In genomic region chr17:28362653-28363292, GRCm38 (mm10) we compare ENCODE assay signal across 9 mouse cellular contexts. TPM values are rescaled to one million over a fixed set of nuclear protein-coding genes. Genes with fewer than 3 reads are reported as not detected.
DNase-seq lines count a peak whose midpoint lies in the region; ATAC-seq lines count a peak whose summit lies in the region.
"Had no signal": no experiment of that assay in that cellular context is flagged by ENCODE, and none has a peak within 500 bp of the region (broad histone marks: within the 10 kb centered on the region; RNA-seq: fewer than 3 reads in every experiment).

No protein-coding gene starts in this region.

- peak overlapping the region; percentile 60 for H3K4me2 ChIP-seq in lung, embryonic 16.5 days (ENCODE audit: low read depth, low read length)
- H3K4me2 ChIP-seq in forebrain, embryonic 14.5 days (ENCODE audit: low read length), result peak overlapping the region; percentile 45
- peak overlapping the region; percentile 58 for H3K4me2 ChIP-seq in liver, embryonic 12.5 days
- H3K4me2 ChIP-seq in stomach, embryonic 16.5 days (ENCODE audit: low read depth, low read length), result peak overlapping the region; percentile 58

- H3K9ac ChIP-seq in lung, embryonic 16.5 days (ENCODE audit: low read length), result peak overlapping the region; percentile 60
- H3K9ac ChIP-seq in forebrain, embryonic 14.5 days (ENCODE audit: low read length), result peak overlapping the region; percentile 35
- peak overlapping the region; percentile 13; the same call in 1 of the 2 replicates for H3K9ac ChIP-seq in liver, embryonic 12.5 days
- H3K9ac ChIP-seq in stomach, embryonic 16.5 days (ENCODE audit: low read length), result peak overlapping the region; percentile 68

- peaks cover 31% of the 10 kb centered on the region for H3K4me1 ChIP-seq in lung, embryonic 16.5 days (replicated peaks; ENCODE audit: control insufficient read depth, insufficient read depth, low read length)
- peaks cover 5% of the 10 kb centered on the region; the same call in 1 of the 2 replicates for H3K4me1 ChIP-seq in forebrain, embryonic 14.5 days (ENCODE audit: control insufficient read depth, insufficient read depth, low read length)
- H3K4me1 ChIP-seq in liver, embryonic 12.5 days, result peaks cover 37% of the 10 kb centered on the region
- H3K4me1 ChIP-seq in stomach, embryonic 16.5 days (ENCODE audit: control insufficient read depth, insufficient read depth, low read length), result peaks cover 21% of the 10 kb centered on the region

- H3K36me3 ChIP-seq in lung, embryonic 16.5 days (ENCODE audit: control insufficient read depth, insufficient read depth, low read length), result no peaks in the 10 kb centered on the region
- no peaks in the 10 kb centered on the region for H3K36me3 ChIP-seq in forebrain, embryonic 14.5 days (ENCODE audit: control insufficient read depth, insufficient read depth, low read length)
- no peaks in the 10 kb centered on the region for H3K36me3 ChIP-seq in liver, embryonic 12.5 days
- no peaks in the 10 kb centered on the region for H3K36me3 ChIP-seq in stomach, embryonic 16.5 days (ENCODE audit: control insufficient read depth, insufficient read depth, low read length)

- H3K27ac ChIP-seq in lung, embryonic 16.5 days (ENCODE audit: low read length), result no peak overlapping the region
- H3K27ac ChIP-seq in forebrain, embryonic 14.5 days (ENCODE audit: low read depth, low read length), result no peak overlapping the region
- H3K27ac ChIP-seq in liver, embryonic 12.5 days, result no peak overlapping the region
- 0 out of 2 replicates have a peak overlapping the region, but pooled peaks have one; percentile 33 for H3K27ac ChIP-seq in stomach, embryonic 16.5 days (ENCODE audit: low read length)

- intact Hi-C loops in gastrocnemius, postnatal 36 days (cut with DNase I), result no loop called here

- peak overlapping the region; percentile 38 for H3K4me3 ChIP-seq in lung, embryonic 16.5 days (ENCODE audit: low read length)
- H3K4me3 ChIP-seq in forebrain, embryonic 14.5 days (ENCODE audit: low read depth, low read length), result peak overlapping the region; percentile 21
- peak overlapping the region; percentile 29 for H3K4me3 ChIP-seq in liver, embryonic 12.5 days
- peak overlapping the region; percentile 40 for H3K4me3 ChIP-seq in stomach, embryonic 16.5 days (replicated peaks; ENCODE audit: low read length)

- H3K9me3 ChIP-seq in lung, embryonic 16.5 days (ENCODE audit: control insufficient read depth, low read length), result no peaks in the 10 kb centered on the region
- no peaks in the 10 kb centered on the region for H3K9me3 ChIP-seq in forebrain, embryonic 14.5 days (replicated peaks; ENCODE audit: control insufficient read depth, low read length)
- no peaks in the 10 kb centered on the region for H3K9me3 ChIP-seq in liver, embryonic 12.5 days (replicated peaks)
- H3K9me3 ChIP-seq in stomach, embryonic 16.5 days (replicated peaks; ENCODE audit: control insufficient read depth, low read length), result no peaks in the 10 kb centered on the region

- 7% methylated on average over 24 of the region's 25 CpGs for WGBS in lung, embryonic 16.5 days
- WGBS in forebrain, embryonic 14.5 days, result 4% methylated on average over 25 of the region's 25 CpGs
- 2% methylated on average over 25 of the region's 25 CpGs for WGBS in liver, embryonic 12.5 days (ENCODE audit: insufficient replicate concordance)
- WGBS in stomach, embryonic 16.5 days, result 4% methylated on average over 25 of the region's 25 CpGs

- H3K27me3 ChIP-seq in lung, embryonic 16.5 days (ENCODE audit: control insufficient read depth, insufficient read depth, low read depth, low read length), result peaks cover 17% of the 10 kb centered on the region
- H3K27me3 ChIP-seq in forebrain, embryonic 14.5 days (replicated peaks; ENCODE audit: control insufficient read depth, insufficient read depth, low read length), result peaks cover 43% of the 10 kb centered on the region
- peaks cover 89% of the 10 kb centered on the region for H3K27me3 ChIP-seq in liver, embryonic 12.5 days (replicated peaks)
- H3K27me3 ChIP-seq in stomach, embryonic 16.5 days (ENCODE audit: control insufficient read depth, insufficient read depth, low read length), result peaks cover 21% of the 10 kb centered on the region

- DNase-seq in lung, postnatal 10 days, result no peak
- DNase-seq in forebrain, embryonic 14.5 days (ENCODE audit: low spot score), result peak; percentile 16
- DNase-seq in urinary bladder, postnatal 14 days (ENCODE audit: low spot score), result no peak
- DNase-seq in gastrocnemius, postnatal 36 days, result no peak

- ATAC-seq in lung, embryonic 16.5 days (ENCODE audit: low read depth), result no peak
- no peak for ATAC-seq in forebrain, embryonic 14.5 days
- no peak for ATAC-seq in liver, embryonic 12.5 days
- ATAC-seq in stomach, embryonic 16.5 days (ENCODE audit: insufficient read depth, low FRiP score), result no peak
- no peak for ATAC-seq in erythroid progenitor cell, adult 5-6 weeks (replicated peaks; ENCODE audit: low FRiP score, poor library complexity, severe bottlenecking)
- ATAC-seq: inflammation-experienced regulatory T-cells, adult 6 months had no signal

RNA-seq across cellular contexts. Expression of gene Tulp1, which starts 2.2 kb away (rescaled TPM):
- 7.6 and 9.3 TPM in 2 replicates for polyA plus RNA-seq in lung, embryonic 16.5 days (2015; fragmentation: Nextera tagmentation; extraction: Ambion mirVana)
- 1.3 and 1.5 TPM in 2 replicates for polyA plus RNA-seq in forebrain, embryonic 14.5 days (2014; fragmentation: Nextera tagmentation; extraction: Ambion mirVana)
- 1.4 and 1.6 TPM in 2 replicates for polyA plus RNA-seq in liver, embryonic 12.5 days (2016; fragmentation: Nextera tagmentation; extraction: Ambion mirVana)
- 4.6 and 5.4 TPM in 2 replicates for polyA plus RNA-seq in stomach, embryonic 16.5 days (2015; fragmentation: Nextera tagmentation; extraction: Ambion mirVana)
- not detected in 2 replicates for total RNA-seq in erythroid progenitor cell, adult 5-6 weeks (2015; ENCODE audit: low replicate concordance)
- total RNA-seq in erythroid progenitor cell, adult 5-6 weeks (2017; ENCODE audit: low replicate concordance), result not detected in 2 replicates
- not detected for total RNA-seq in gastrocnemius, postnatal 36 days (2021)

RNA-seq across cellular contexts. Expression of gene Tead3, which starts 12.2 kb away (rescaled TPM):
- polyA plus RNA-seq in lung, embryonic 16.5 days (2015; fragmentation: Nextera tagmentation; extraction: Ambion mirVana), result 11.6 and 12.4 TPM in 2 replicates
- polyA plus RNA-seq in forebrain, embryonic 14.5 days (2014; fragmentation: Nextera tagmentation; extraction: Ambion mirVana), result 1.8 and 2.4 TPM in 2 replicates
- 1.9 and 2.0 TPM in 2 replicates for polyA plus RNA-seq in liver, embryonic 12.5 days (2016; fragmentation: Nextera tagmentation; extraction: Ambion mirVana)
- 11.8 and 12.3 TPM in 2 replicates for polyA plus RNA-seq in stomach, embryonic 16.5 days (2015; fragmentation: Nextera tagmentation; extraction: Ambion mirVana)
- total RNA-seq in erythroid progenitor cell, adult 5-6 weeks (2015; ENCODE audit: low replicate concordance), result not detected in 2 replicates
- not detected in 2 replicates for total RNA-seq in erythroid progenitor cell, adult 5-6 weeks (2017; ENCODE audit: low replicate concordance)
- total RNA-seq in gastrocnemius, postnatal 36 days (2021), result 1 to 10 TPM; 5.7 to 8.1 TPM
- polyA plus RNA-seq: inflammation-experienced regulatory T-cells, adult 6 months had no signal

RNA-seq across cellular contexts. Expression of gene Rpl10a, which starts 34.5 kb away (rescaled TPM):
- polyA plus RNA-seq in lung, embryonic 16.5 days (2015; fragmentation: Nextera tagmentation; extraction: Ambion mirVana), result 615 and 635 TPM in 2 replicates
- 360 and 532 TPM in 2 replicates for polyA plus RNA-seq in forebrain, embryonic 14.5 days (2014; fragmentation: Nextera tagmentation; extraction: Ambion mirVana)
- 472 and 487 TPM in 2 replicates for polyA plus RNA-seq in liver, embryonic 12.5 days (2016; fragmentation: Nextera tagmentation; extraction: Ambion mirVana)
- 538 and 564 TPM in 2 replicates for polyA plus RNA-seq in stomach, embryonic 16.5 days (2015; fragmentation: Nextera tagmentation; extraction: Ambion mirVana)
- 515 and 750 TPM in 2 replicates for total RNA-seq in erythroid progenitor cell, adult 5-6 weeks (2015; ENCODE audit: low replicate concordance)
- total RNA-seq in erythroid progenitor cell, adult 5-6 weeks (2017; ENCODE audit: low replicate concordance), result 184 and 203 TPM in 2 replicates
- total RNA-seq in gastrocnemius, postnatal 36 days (2021), result 100 to 1,000 TPM; 327 to 414 TPM

RNA-seq across cellular contexts. Expression of gene Fance, which starts 49.5 kb away (rescaled TPM):
- 22.1 and 32.4 TPM in 2 replicates for polyA plus RNA-seq in lung, embryonic 16.5 days (2015; fragmentation: Nextera tagmentation; extraction: Ambion mirVana)
- polyA plus RNA-seq in forebrain, embryonic 14.5 days (2014; fragmentation: Nextera tagmentation; extraction: Ambion mirVana), result 21.7 and 24.5 TPM in 2 replicates
- polyA plus RNA-seq in liver, embryonic 12.5 days (2016; fragmentation: Nextera tagmentation; extraction: Ambion mirVana), result 18.8 and 22.1 TPM in 2 replicates
- 19.0 and 20.4 TPM in 2 replicates for polyA plus RNA-seq in stomach, embryonic 16.5 days (2015; fragmentation: Nextera tagmentation; extraction: Ambion mirVana)
- total RNA-seq in erythroid progenitor cell, adult 5-6 weeks (2015; ENCODE audit: low replicate concordance), result 9.7 and 10.5 TPM in 2 replicates
- 0.76 and 9.8 TPM in 2 replicates for total RNA-seq in erythroid progenitor cell, adult 5-6 weeks (2017; ENCODE audit: low replicate concordance)
- 10 to 100 TPM in 1 of 2 experiments, 1 to 10 TPM in 1; 7.0 to 10.3 TPM for total RNA-seq in gastrocnemius, postnatal 36 days (2021)

Comparison
In these comparisons a context has a peak if more than half of its experiments do, and no peak if none do; other contexts are left out.
1. H3K9ac ChIP-seq: peak in every context shown above with its lines; median percentile 68 in stomach, embryonic 16.5 days; 60 in lung, embryonic 16.5 days; 35 in forebrain, embryonic 14.5 days; 13 in liver, embryonic 12.5 days.